Mouse (Mus musculus): Measurements from ENCODE around the gene Gm7534. TPM values are rescaled to one million over a fixed set of nuclear protein-coding genes. Genes with fewer than 3 reads are reported as not detected.

Gene Gm7534
- not detected in 2 replicates for polyA plus RNA-seq (2012; rRNA removed; ENCODE audit: low replicate concordance)

DNA sequence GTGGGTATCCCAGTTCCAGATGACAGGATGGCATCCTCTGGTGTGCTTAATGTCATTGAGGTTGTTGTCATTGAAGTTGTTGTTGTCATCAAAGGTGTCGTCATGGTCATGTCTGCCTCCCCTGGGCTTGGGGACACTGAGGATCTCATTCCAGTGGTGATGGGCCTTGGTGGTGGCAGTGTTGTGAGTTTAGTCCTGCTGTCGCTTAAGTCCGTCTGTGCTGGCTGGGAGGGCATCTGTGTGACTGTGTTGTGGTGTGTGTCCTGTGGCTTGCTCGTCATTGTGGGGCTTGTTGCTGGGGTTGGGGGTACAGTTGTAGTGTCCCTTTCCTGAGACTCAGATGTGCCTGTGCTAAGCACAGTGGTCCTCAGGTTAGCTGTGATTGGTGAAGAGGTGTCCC lies at the start of gene Gm7534:
Gene Gm7534, minus strand, starts transcription at position 101 of the 400 bp plus-strand sequence.

DNA sequence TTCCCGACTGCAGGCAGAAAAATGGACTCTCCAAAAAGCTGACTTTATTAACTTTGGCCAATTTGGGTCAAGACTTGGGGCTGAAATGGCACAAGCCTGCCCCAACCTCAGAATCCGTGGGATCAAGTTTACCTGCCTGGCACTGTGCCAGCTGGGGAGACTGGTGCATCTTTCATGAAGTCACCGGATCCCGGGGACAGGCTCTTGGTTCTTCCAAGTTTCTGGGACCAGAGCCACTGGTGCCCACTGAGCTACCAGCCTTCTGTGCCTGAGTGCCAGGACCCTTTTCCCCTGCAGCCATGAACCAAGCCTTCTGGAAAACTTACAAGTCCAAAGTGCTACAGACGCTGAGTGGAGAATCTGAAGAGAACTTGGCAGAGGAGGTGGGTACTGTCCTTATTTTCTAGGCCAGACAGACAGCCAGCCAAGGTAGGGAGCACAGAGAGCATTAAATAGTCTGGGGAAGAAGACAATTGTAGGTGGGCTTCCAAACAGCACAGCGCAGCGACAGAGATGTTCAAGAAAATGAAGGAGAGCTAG lies 44.0 kb upstream of the Gm7534 start, which contains the start of gene Gm30191:
Gene Gm30191, plus strand, starts transcription at position 217 of the 540 bp plus-strand sequence.

DNA sequence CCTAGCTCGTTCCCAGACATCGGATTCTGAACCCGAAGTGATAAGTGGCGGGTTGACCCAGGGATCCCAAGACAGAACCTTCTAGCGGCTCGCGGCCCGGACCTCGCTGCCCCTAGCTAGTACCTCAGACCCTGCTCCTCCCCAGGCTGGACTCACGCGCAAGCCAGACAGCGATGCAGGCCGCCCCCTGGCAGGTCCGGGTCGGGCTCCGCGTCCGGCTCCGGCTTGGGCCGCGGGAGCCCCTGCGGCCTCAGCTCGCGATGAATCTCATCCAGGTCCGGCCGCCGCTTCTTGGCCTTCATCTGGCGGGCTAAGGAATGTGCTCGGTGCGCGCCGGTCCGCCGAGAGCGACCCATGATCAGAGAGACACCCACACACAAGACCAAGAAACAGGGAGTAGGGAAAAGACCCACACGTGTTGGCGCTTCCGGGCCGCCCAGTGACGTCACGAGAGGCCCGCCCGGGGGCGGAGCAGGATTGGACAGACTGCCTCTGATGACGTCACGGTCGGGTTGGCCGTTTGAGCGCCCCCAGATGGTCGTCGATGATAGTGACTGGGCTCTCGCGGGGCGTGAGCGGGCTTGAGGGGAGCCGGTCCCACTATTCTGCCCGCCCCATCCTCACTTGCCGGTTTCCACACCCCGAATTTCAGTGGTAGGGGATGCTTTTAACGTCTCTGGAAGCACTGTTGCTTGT lies 42.5 kb upstream of the Gm7534 start, which contains the start of gene Zfp593:
Gene Zfp593, minus strand, starts transcription at position 445 of the 696 bp plus-strand sequence.

DNA sequence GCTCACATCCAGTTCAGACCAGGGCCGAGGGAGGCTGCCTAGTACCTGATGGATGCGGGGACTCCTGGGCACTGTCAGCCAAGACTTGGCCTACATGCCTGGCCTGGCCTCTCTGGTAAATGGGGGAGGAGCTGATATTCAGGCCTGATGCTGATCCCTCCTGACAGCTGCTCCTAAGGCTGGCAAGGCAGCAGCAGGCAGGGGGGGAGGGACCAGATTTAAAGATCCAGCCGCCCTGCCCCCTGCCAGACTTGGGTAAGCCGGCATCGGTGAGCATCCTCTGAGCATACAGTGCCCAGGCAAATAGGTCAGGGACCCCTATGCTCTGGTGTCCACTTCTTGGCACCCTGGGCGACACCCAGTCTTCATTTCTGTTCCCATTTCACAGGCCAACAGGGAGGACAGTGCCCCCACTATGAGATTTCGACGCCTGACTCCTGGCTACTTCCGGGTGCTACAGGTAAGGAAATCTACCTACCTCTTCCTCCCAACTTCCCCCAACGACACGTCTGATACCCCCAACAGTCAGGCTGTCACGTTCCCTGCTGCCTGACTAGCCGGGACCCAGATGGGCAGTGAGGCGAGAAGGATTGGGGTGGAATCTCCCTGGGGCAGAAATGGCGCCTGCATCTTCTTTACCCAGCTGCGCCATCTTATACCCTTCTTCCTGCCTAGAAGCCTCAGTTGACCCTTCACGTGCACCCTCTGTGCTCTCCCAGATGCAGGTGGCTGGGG lies 40.9 kb upstream of the Gm7534 start, which contains the start of gene E130218I03Rik:
Gene E130218I03Rik, plus strand, starts transcription at position 147 of the 735 bp plus-strand sequence.

DNA sequence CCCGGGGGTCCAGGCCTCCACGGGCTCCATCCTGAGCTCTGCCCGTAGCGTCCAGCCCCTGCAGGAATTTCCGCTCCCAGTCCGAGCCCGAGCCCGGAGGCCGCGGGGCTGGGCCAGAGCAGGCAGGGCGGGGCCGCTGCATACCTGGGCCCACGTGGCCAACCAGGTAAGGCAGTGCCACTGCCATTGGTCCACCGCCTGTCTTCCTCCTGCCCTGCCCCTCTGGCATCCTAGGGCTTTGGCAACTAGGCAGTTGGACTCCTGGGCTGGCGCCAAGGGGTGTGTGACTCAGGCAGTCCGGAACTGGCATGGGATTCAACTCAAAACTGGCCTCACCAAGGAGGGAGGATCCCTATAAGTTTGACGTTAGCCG lies 35.5 kb upstream of the Gm7534 start, which contains the start of gene Cnksr1:
Gene Cnksr1, minus strand, starts transcription at position 121 of the 373 bp plus-strand sequence.

DNA sequence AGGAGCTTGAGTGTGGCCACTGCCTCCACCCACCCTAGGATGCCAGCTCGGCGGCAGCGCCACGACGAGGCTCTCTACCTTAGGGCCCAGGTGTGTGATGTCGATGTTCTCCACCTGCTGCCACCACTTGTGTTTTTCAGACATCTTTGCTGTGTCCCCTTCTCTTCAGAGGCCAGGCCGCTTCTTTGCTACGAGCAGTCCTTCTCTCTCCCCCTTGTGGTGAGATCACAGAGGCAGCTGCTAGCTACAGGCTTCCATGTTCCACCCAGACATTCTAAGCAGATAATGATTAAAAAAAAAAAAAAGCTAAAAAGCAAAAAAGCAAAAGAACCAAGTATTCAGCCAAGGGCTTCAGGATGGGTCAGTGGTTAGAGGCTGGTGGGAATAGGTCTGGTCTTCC lies 24.4 kb upstream of the Gm7534 start, which contains the start of gene Catsper4:
Gene Catsper4, minus strand, starts transcription at position 190 of the 400 bp plus-strand sequence.

Other genes starting within 250 kb of the Gm7534 start
- gene Hmgn2, start 234.4 kb downstream of the Gm7534 start, polyA plus RNA-seq (2012; rRNA removed; ENCODE audit: low replicate concordance), result 3.0 and 3.3 TPM in 2 replicates
- gene Dhdds, start 202.1 kb downstream of the Gm7534 start, polyA plus RNA-seq (2012; rRNA removed; ENCODE audit: low replicate concordance), result 12.7 and 13.7 TPM in 2 replicates
- not detected in 2 replicates for gene Lin28a, start 184.2 kb downstream of the Gm7534 start, polyA plus RNA-seq (2012; rRNA removed; ENCODE audit: low replicate concordance)
- gene Zfp683, start 149.2 kb downstream of the Gm7534 start, polyA plus RNA-seq (2012; rRNA removed; ENCODE audit: low replicate concordance), result 0.36 and 0.60 TPM in 2 replicates
- 40.9 and 73.8 TPM in 2 replicates for gene Crybg2, start 142.2 kb downstream of the Gm7534 start, polyA plus RNA-seq (2012; rRNA removed; ENCODE audit: low replicate concordance)
- 25.1 and 27.9 TPM in 2 replicates for gene Cd52, start 107.9 kb downstream of the Gm7534 start, polyA plus RNA-seq (2012; rRNA removed; ENCODE audit: low replicate concordance)
- 3.1 and 8.2 TPM in 2 replicates for gene Ubxn11, start 100.4 kb downstream of the Gm7534 start, polyA plus RNA-seq (2012; rRNA removed; ENCODE audit: low replicate concordance)
- gene Sh3bgrl3, start 74.2 kb downstream of the Gm7534 start, polyA plus RNA-seq (2012; rRNA removed; ENCODE audit: low replicate concordance), result 516 and 587 TPM in 2 replicates
- 16.8 and 19.5 TPM in 2 replicates for gene Cep85, start 15.9 kb downstream of the Gm7534 start, polyA plus RNA-seq (2012; rRNA removed; ENCODE audit: low replicate concordance)
- 0.39 and 0.69 TPM in 2 replicates for gene Catsper4, start 24.4 kb upstream of the Gm7534 start, polyA plus RNA-seq (2012; rRNA removed; ENCODE audit: low replicate concordance)
- 19.5 and 29.0 TPM in 2 replicates for gene Cnksr1, start 35.4 kb upstream of the Gm7534 start, polyA plus RNA-seq (2012; rRNA removed; ENCODE audit: low replicate concordance)
- not detected in 2 replicates for gene E130218I03Rik, start 40.7 kb upstream of the Gm7534 start, polyA plus RNA-seq (2012; rRNA removed; ENCODE audit: low replicate concordance)
- 7.0 TPM in 2 replicates for gene Zfp593, start 42.6 kb upstream of the Gm7534 start, polyA plus RNA-seq (2012; rRNA removed; ENCODE audit: low replicate concordance)
- gene Gm30191, start 43.9 kb upstream of the Gm7534 start, polyA plus RNA-seq (2012; rRNA removed; ENCODE audit: low replicate concordance), result not detected in 2 replicates
- gene Grrp1, start 51.1 kb upstream of the Gm7534 start, polyA plus RNA-seq (2012; rRNA removed; ENCODE audit: low replicate concordance), result 10.0 and 24.9 TPM in 2 replicates
- 1.0 and 1.3 TPM in 2 replicates for gene Pdik1l, start 84.9 kb upstream of the Gm7534 start, polyA plus RNA-seq (2012; rRNA removed; ENCODE audit: low replicate concordance)
- gene Trim63, start 112.1 kb upstream of the Gm7534 start, polyA plus RNA-seq (2012; rRNA removed; ENCODE audit: low replicate concordance), result 0.14 and 0.34 TPM in 2 replicates
- gene Slc30a2, start 140.2 kb upstream of the Gm7534 start, polyA plus RNA-seq (2012; rRNA removed; ENCODE audit: low replicate concordance), result 25.2 and 83.4 TPM in 2 replicates
- 0.88 and 2.1 TPM in 2 replicates for gene Extl1, start 180.8 kb upstream of the Gm7534 start, polyA plus RNA-seq (2012; rRNA removed; ENCODE audit: low replicate concordance)
- 30.2 and 36.9 TPM in 2 replicates for gene Pafah2, start 193.3 kb upstream of the Gm7534 start, polyA plus RNA-seq (2012; rRNA removed; ENCODE audit: low replicate concordance)

All from duodenum, adult 2 months (tissue).